Mouse (Mus musculus): ENCODE measurements around the gene Zscan29. TPM values are rescaled to one million over a fixed set of nuclear protein-coding genes. Genes with fewer than 3 reads are reported as not detected.
A peak's percentile ranks its signal among the peaks of the same experiment; 100 is the strongest.

Gene Zscan29
- 1 to 10 TPM; 5.2 to 5.5 TPM for total RNA-seq (2021)
- long read RNA-seq, experiment 1, full-length matches to known transcripts, result 1 of 6 reads
- long read RNA-seq, experiment 1, partial matches to known transcripts, result 0 of 6 reads
- long read RNA-seq, experiment 1, other reads (novel, unspliced or antisense), result 5 of 6 reads
- long read RNA-seq, experiment 2, full-length matches to known transcripts, result 2 of 8 reads
- long read RNA-seq, experiment 2, partial matches to known transcripts, result 2 of 8 reads
- long read RNA-seq, experiment 2, other reads (novel, unspliced or antisense), result 4 of 8 reads

- TF ChIP-seq CTCF (IDR thresholded peaks at IDR 0.05), result peak; percentile 27; the same call in 1 of the 2 replicates
- DNase-seq, result peak; percentile 95
- Histone ChIP-seq H3K4me3 (peak within 1 kb of the TSS; percentile 94), H3K27ac (peak within 1 kb of the TSS; percentile 91)
- intact Hi-C loops (cut with DNase I), result no loop called here
Observed at GRCm38 (mm10) chr2:121170980-121171742, at the start of gene Zscan29. TSS of gene Zscan29 (minus strand) at chr2:121171125.

- DNase-seq, result no peak
- H3K4me3 ChIP-seq, result no peak overlapping the region
- H3K27ac ChIP-seq, result no peak overlapping the region
- no peak for TF ChIP-seq CTCF (IDR thresholded peaks at IDR 0.05)
- intact Hi-C loops (cut with DNase I), result no loop called here
Observed at GRCm38 (mm10) chr2:121219994-121220393, 49.1 kb upstream of the Zscan29 start.

- TF ChIP-seq CTCF (IDR thresholded peaks at IDR 0.05), result no peak
- H3K4me3 ChIP-seq, result no peak overlapping the region
- H3K27ac ChIP-seq, result no peak overlapping the region
- no peak for DNase-seq
- intact Hi-C loops (cut with DNase I), result no loop called here
Observed at GRCm38 (mm10) chr2:121219177-121219576, 48.3 kb upstream of the Zscan29 start.

- no peak overlapping the region for H3K4me3 ChIP-seq
- intact Hi-C loops (cut with DNase I), result no loop called here
- no peak for TF ChIP-seq CTCF (IDR thresholded peaks at IDR 0.05)
- no peak for DNase-seq
- no peak overlapping the region for H3K27ac ChIP-seq
Observed at GRCm38 (mm10) chr2:121214491-121214890, 43.6 kb upstream of the Zscan29 start.

GRCm38 (mm10) chr2:121206541-121206940 is 35.6 kb upstream of the Zscan29 start:
- intact Hi-C loops (cut with DNase I), result no loop called here
- TF ChIP-seq CTCF (IDR thresholded peaks at IDR 0.05), result no peak
- Histone ChIP-seq H3K4me3 (no peak overlapping the region), H3K27ac (no peak overlapping the region)
- no peak for DNase-seq

GRCm38 (mm10) chr2:121204276-121204675 is 33.4 kb upstream of the Zscan29 start:
- Histone ChIP-seq H3K27ac (no peak overlapping the region), H3K4me3 (no peak overlapping the region)
- no peak for TF ChIP-seq CTCF (IDR thresholded peaks at IDR 0.05)
- DNase-seq, result no peak
- intact Hi-C loops (cut with DNase I), result no loop called here

GRCm38 (mm10) chr2:121195466-121195865 is 24.5 kb upstream of the Zscan29 start:
- no peak overlapping the region for H3K4me3 ChIP-seq
- no peak for DNase-seq
- no peak overlapping the region for H3K27ac ChIP-seq
- no peak for TF ChIP-seq CTCF (IDR thresholded peaks at IDR 0.05)
- intact Hi-C loops (cut with DNase I), result no loop called here

DNA sequence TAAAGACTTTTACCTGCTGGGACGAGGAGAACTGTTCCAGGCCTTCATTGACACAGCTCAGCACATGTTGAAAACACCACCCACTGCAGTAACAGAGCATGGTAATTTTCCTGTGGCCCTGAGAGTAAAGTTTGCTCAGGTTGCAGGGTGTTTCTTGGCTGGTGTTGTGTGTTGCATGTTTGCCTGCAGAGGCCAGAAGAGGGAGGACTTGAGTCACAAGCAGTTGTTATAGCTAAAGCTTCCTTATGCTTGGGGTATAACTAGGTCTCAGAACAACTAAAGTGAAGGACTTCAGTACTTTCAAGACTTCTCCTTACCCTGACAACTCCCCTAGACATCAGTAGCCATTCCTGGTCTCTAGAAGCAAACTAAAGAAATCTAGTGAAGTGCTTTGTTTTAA is 17.6 kb upstream of the Zscan29 start:
- DNase-seq, result no peak
- intact Hi-C loops (cut with DNase I), result no loop called here
- Histone ChIP-seq H3K4me3 (no peak overlapping the region), H3K27ac (no peak overlapping the region)
- TF ChIP-seq CTCF (IDR thresholded peaks at IDR 0.05), result peak; percentile 27; the same call in 1 of the 2 replicates

DNA sequence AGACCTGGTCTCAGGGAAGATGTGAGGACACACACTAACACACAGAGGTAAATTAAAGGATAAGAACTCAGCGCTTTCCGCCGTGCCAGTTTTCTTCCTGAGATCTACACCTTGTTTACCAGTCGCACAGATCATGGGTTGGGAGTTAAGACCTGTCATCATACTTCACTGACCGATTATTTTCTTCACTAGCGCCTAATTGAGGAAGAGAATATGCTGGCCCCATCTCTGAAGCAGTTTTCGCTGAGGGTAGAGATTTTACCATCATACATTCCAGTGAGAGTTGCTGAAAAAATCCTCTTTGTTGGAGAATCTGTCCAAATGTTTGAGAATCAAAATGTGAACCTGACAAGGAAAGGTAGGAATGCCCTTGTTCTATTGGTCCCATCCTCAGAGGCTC is 13.2 kb upstream of the Zscan29 start:
- DNase-seq, result no peak
- no peak for TF ChIP-seq CTCF (IDR thresholded peaks at IDR 0.05)
- H3K4me3 ChIP-seq, result no peak overlapping the region
- intact Hi-C loops (cut with DNase I), result no loop called here
- no peak overlapping the region for H3K27ac ChIP-seq

- no peak overlapping the region for H3K4me3 ChIP-seq
- no peak for TF ChIP-seq CTCF (IDR thresholded peaks at IDR 0.05)
- intact Hi-C loops (cut with DNase I), result no loop called here
- DNase-seq, result no peak
- no peak overlapping the region for H3K27ac ChIP-seq
Observed at GRCm38 (mm10) chr2:121183431-121183830, 12.5 kb upstream of the Zscan29 start.

GRCm38 (mm10) chr2:121178828-121179479 is 8.0 kb upstream of the Zscan29 start:
- intact Hi-C loops (cut with DNase I), result no loop called here
- DNase-seq, result no peak
- Histone ChIP-seq H3K27ac (peak overlapping the region; percentile 46), H3K4me3 (no peak overlapping the region)
- TF ChIP-seq CTCF (IDR thresholded peaks at IDR 0.05), result peak; percentile 42

GRCm38 (mm10) chr2:121170481-121170971 is 399 bp downstream of the Zscan29 start, which contains the start of gene Tubgcp4:
TSS of gene Tubgcp4 (plus strand) at chr2:121170654.
- peak within 1 kb of the TSS; percentile 94 for H3K4me3 ChIP-seq
- peak; percentile 49 for DNase-seq
- intact Hi-C loops (cut with DNase I), result no loop called here
- no peak for TF ChIP-seq CTCF (IDR thresholded peaks at IDR 0.05)
- peak within 1 kb of the TSS; percentile 91 for H3K27ac ChIP-seq

- H3K4me3 ChIP-seq, result peak overlapping the region; percentile 94
- TF ChIP-seq CTCF (IDR thresholded peaks at IDR 0.05), result no peak
- intact Hi-C loops (cut with DNase I), result no loop called here
- DNase-seq, result peak; percentile 54
- H3K27ac ChIP-seq, result peak overlapping the region; percentile 91
Observed at GRCm38 (mm10) chr2:121169902-121170301, 1.0 kb downstream of the Zscan29 start.
